Mouse (Mus musculus): ENCODE results near the gene Ap5m1. TPM values are rescaled to one million over a fixed set of nuclear protein-coding genes. Genes with fewer than 3 reads are reported as not detected.

The Ap5m1 gene
- polyA plus RNA-seq, 1 experiment from 2014 or later = 22.9 TPM

DNA sequence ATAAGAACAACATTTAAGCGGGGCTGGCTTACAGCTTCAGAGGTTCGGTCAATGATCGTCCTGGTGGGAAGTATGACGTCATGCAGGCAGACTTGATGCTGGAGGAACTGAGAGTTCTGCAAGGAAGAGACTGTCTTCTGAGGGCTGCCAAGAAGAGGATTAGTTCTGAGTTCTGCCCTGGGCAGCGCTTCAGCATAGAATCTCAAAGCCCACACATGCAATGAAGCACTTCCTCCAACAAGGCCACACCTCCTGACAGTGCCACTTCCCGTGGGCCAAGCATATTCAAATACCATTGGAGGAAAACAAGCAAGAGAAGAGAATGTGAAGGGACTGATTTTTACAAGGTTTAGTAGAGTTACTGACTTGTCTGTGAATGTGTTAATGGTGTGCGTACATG is 74.9 kb downstream of the Ap5m1 start:
- H3K4me1 ChIP-seq = no peaks in the 10 kb centered on the region

More for the DNA sequence above, 74.9 kb downstream of the Ap5m1 start:
- Histone ChIP-seq H3K27ac (no peak overlapping the region), H3K4me3 (no peak overlapping the region), H3K9me3 (no peaks in the 10 kb centered on the region), H3K27me3 (ENCODE audit: insufficient read depth, poor library complexity, severe bottlenecking) (no peaks in the 10 kb centered on the region), H3K36me3 (no peaks in the 10 kb centered on the region)
- no peak for DNase-seq (ENCODE audit: low spot score)
- 88% methylated on average over 7 of the region's 7 CpGs for WGBS

Other genes starting within 250 kb of the Ap5m1 start
- 40.4 and 43.4 TPM in 2 replicates for gene Exoc5, start 556 bp downstream of the Ap5m1 start, polyA plus RNA-seq (2016; fragmentation: Nextera tagmentation; extraction: Ambion mirVana)
- 8.2 and 12.2 TPM in 2 replicates for gene Naa30, start 106.1 kb downstream of the Ap5m1 start, polyA plus RNA-seq (2016; fragmentation: Nextera tagmentation; extraction: Ambion mirVana)
- 0.06 and 1.2 TPM in 2 replicates for gene ccdc198, start 179.4 kb downstream of the Ap5m1 start, polyA plus RNA-seq (2016; fragmentation: Nextera tagmentation; extraction: Ambion mirVana)

All from heart, embryonic 10.5 days (tissue).